Mouse (Mus musculus) midbrain, embryonic 12.5 days (tissue): ENCODE results near the gene 4930539E08Rik. TPM values are rescaled to one million over a fixed set of nuclear protein-coding genes. Genes with fewer than 3 reads are reported as not detected.
A peak's percentile ranks its signal among the peaks of the same experiment; 100 is the strongest.

Experiments used
- ATAC-seq: fragments of 200-750 bp; cut with Nextera tagmentation; 2 replicates; pipeline ENCODE4 v1.8.0; 2017; ENCODE audit warnings: low read depth, moderate TSS enrichment, moderate library complexity; ENCODE audit not compliant: low FRiP score
- H3K27ac ChIP-seq: fragments of 300-500 bp; sonication (generic); replicated peaks from 2 replicates; pipeline ENCODE4 v1.5.1; 2016; ENCODE audit warnings: mild to moderate bottlenecking
- H3K27me3 ChIP-seq: fragments of 300-500 bp; sonication (generic); 2 replicates; pipeline ENCODE4 v1.6.1; 2016; ENCODE audit warnings: mild to moderate bottlenecking
- H3K36me3 ChIP-seq: fragments of 300-500 bp; sonication (generic); 2 replicates; pipeline ENCODE4 v1.6.1; 2016
- H3K4me1 ChIP-seq: fragments of 300-500 bp; sonication (generic); 2 replicates; pipeline ENCODE4 v1.6.1; 2016
- H3K4me2 ChIP-seq: fragments of 300-500 bp; sonication (generic); replicated peaks from 2 replicates; pipeline ENCODE4 v1.6.1; 2016; ENCODE audit warnings: mild to moderate bottlenecking, moderate library complexity
- H3K4me3 ChIP-seq: fragments of 300-500 bp; sonication (generic); 2 replicates; pipeline ENCODE4 v1.5.1; 2016; ENCODE audit warnings: mild to moderate bottlenecking
- H3K9ac ChIP-seq: fragments of 300-500 bp; sonication (generic); replicated peaks from 2 replicates; pipeline ENCODE4 v1.6.1; 2016; ENCODE audit warnings: mild to moderate bottlenecking, moderate library complexity
- H3K9me3 ChIP-seq: fragments of 300-500 bp; sonication (generic); 2 replicates; pipeline ENCODE4 v1.6.1; 2016; ENCODE audit warnings: mild to moderate bottlenecking
- WGBS: fragments of 180-500 bp; shearing (Covaris S2); methylation state at CpG from one replicate; pipeline ENCODE4 v1.1.7; 2016; 5-methylcytosine and 5-hydroxymethylcytosine counted together
- polyA plus RNA-seq: library from polyadenylated mRNA; unstranded; fragments of >200 nt; fragmentation: Nextera tagmentation; extraction: Ambion mirVana; gene quantifications from 2 replicates; pipeline ENCODE4 v1.2.1, GENCODE M21; 2016

4930539E08Rik gene
- polyA plus RNA-seq, 1 experiment from 2014 or later = 0.15 TPM

DNA sequence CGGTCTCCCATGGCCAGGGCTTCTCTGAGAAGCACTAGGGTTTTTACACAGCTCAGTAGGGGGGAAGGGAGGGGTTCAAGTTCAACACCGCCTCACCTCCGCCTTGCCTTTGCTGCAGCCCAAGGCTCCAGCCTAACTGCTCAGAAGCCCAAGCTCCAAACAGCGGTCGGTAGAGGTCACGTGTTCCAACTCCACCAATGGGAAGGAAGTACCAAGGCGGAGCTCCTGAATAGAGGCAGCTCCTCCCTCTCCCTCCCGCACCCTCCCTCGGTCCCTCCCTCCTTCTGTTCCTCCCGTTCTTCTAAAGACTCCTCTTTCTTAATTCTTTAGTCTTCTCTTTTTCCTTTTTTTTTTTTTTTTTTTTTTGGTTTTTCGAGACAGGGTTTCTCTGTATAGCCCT is 27.0 kb upstream of the 4930539E08Rik start:
- no peaks in the 10 kb centered on the region for H3K4me1 ChIP-seq
- H3K4me3 ChIP-seq = no peak overlapping the region
- no peaks in the 10 kb centered on the region for H3K36me3 ChIP-seq
- 83% methylated on average over 10 of the region's 11 CpGs for WGBS
- H3K9ac ChIP-seq = no peak overlapping the region
- H3K9me3 ChIP-seq = peaks cover 1% of the 10 kb centered on the region; the same call in 1 of the 2 replicates
- H3K4me2 ChIP-seq = no peak overlapping the region
- no peak for ATAC-seq
- H3K27me3 ChIP-seq = no peaks in the 10 kb centered on the region
- no peak overlapping the region for H3K27ac ChIP-seq

DNA sequence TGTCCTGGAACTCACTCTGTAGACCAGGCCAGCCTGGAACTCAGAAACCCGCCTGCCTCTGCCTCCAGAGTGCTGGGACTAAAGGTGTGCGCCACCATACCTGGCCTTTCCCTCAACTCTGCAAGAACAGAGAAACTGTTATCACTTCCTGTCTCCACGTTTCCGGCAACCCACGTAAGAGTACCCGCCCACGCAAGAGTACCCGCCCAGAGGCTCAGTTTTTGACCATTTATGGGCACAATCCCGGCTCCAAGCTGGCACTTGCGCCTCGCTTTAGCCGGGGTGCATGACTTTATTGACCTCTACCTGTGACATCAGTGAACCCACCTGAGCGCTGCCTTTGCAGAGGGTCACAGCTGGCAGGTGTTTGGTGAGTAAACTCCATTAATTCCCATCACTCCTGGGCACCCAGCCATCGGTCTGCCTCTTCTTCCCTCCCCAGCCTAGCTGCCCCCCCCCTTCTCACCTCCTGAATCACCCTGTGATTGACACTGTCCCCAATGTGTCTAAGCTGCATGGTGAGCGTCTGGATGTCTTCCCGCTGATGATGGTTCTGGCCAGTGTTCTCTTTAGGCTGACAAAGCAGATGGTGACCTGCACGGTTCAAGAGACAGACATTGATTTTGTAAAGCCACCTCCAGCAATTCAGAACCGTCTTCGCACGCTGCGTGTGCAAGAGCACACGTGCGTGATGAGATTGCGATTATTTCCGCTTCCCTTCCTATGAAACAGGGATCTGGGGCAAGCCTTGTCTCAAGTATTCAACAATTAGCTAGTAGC is 25.8 kb upstream of the 4930539E08Rik start:
- H3K9me3 ChIP-seq = no peaks in the 10 kb centered on the region; the same call in 1 of the 2 replicates
- WGBS = 87% methylated on average over 25 of the region's 25 CpGs

DNA sequence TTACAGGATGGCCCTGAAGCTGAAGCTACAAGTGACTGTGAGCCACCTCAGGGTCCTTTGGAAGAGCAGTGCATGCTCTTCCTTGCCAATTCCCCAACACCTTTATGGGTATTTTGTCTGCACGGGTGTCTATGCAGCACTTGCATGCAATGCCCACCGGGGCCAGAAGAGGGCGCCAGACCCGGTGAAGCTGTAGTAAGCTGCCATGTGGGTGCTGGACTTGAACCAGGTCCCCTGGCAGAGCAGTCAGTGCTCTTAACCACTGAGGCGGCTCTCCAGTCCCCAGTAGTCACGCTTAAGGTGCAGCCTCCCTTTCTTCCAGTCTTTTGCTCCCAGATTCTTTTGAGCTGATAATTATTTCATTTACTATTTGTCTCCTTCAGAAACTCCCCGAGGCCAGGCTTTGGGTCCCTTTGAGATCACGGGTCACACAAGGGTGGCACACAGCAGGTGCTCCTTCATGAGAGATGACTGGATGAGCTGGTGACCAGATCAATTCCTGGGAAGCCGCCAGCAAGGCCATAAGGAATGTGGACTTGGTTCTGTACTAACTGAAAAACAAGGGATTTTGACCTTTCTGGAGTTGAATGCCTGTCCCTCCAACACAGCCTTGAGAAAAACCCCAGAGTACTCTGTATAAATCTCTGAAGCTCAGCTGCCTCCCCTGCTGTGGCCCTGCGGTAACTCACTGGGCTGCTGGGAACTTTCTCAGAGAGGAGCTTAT is 21.7 kb upstream of the 4930539E08Rik start:
- H3K4me2 ChIP-seq = no peak overlapping the region
- H3K27me3 ChIP-seq = no peaks in the 10 kb centered on the region
- no peaks in the 10 kb centered on the region for H3K4me1 ChIP-seq
- WGBS = 79% methylated on average over 10 of the region's 10 CpGs
- no peak overlapping the region for H3K27ac ChIP-seq
- H3K9me3 ChIP-seq = no peaks in the 10 kb centered on the region; the same call in 1 of the 2 replicates
- H3K36me3 ChIP-seq = no peaks in the 10 kb centered on the region
- H3K9ac ChIP-seq = no peak overlapping the region
- no peak overlapping the region for H3K4me3 ChIP-seq
- no peak for ATAC-seq

More for the DNA sequence above, 25.8 kb upstream of the 4930539E08Rik start:
- no peak for ATAC-seq
- H3K27me3 ChIP-seq = no peaks in the 10 kb centered on the region
- no peak overlapping the region for H3K4me2 ChIP-seq
- H3K4me3 ChIP-seq = no peak overlapping the region
- no peak overlapping the region for H3K27ac ChIP-seq
- H3K36me3 ChIP-seq = no peaks in the 10 kb centered on the region
- no peaks in the 10 kb centered on the region for H3K4me1 ChIP-seq
- no peak overlapping the region for H3K9ac ChIP-seq

DNA sequence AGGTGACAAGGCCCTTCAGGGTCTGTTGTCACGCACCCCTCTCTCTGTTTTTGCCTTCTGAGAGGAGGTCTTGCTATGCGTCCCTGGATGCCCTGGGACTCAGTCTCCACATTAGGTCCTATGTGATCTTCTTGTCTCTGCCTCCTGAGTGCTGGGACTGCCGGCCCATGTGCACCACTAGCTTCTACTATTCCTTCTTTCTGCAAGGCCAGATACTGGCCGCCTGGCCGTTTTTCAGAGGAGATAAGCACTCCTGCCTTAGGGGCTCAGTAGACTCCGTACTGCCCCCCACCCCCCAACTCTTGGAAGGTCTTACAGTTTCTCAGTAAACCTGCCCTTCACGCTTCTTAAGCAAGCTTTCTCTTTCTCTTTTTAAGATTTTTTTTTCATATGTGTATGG is 21.0 kb upstream of the 4930539E08Rik start:
- no peaks in the 10 kb centered on the region for H3K27me3 ChIP-seq
- no peak overlapping the region for H3K27ac ChIP-seq
- 91% methylated on average over 7 of the region's 7 CpGs for WGBS
- H3K9ac ChIP-seq = no peak overlapping the region
- H3K4me3 ChIP-seq = no peak overlapping the region
- no peaks in the 10 kb centered on the region for H3K4me1 ChIP-seq
- no peaks in the 10 kb centered on the region; the same call in 1 of the 2 replicates for H3K9me3 ChIP-seq
- no peak for ATAC-seq
- H3K4me2 ChIP-seq = no peak overlapping the region
- no peaks in the 10 kb centered on the region for H3K36me3 ChIP-seq

DNA sequence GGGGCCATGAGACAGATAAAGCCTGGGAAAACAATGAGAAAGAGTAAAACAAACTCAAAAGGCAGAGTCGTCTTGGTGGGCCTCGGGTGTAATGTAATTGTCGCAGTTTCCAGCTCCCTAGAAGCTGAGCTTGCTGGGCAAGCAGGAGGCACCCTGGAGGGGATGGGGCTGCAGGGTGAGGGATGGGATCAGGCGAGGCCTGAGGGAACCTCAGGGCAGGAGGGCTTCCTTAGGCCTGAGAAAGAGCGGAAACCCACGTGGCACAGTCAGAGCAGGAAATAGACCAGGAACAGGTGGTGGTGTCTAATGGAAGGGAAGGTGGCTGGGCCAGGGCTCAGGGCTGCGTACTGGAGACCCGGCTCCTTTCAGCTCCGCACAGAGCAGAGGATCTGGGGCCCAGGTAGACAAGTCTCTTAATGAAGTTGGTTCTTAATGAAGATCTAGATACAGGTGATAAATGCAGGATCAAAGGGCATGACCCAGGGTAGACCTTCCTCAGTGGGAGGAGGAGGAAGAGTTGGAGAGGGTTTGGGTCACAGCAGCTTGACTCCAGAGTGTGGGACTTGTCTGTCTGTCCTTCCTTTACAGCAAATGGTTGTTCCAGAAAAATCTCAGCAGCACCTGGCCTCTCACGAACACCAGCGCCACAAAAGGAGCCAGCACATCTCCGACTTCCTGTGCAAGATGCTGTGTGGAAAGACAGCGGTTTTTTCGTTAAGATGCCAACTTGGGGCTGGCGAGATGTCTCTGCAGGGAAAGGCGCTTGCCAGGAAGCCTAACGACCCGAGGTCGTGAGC is 19.2 kb upstream of the 4930539E08Rik start:
- Histone ChIP-seq H3K27ac (no peak overlapping the region), H3K4me3 (no peak overlapping the region), H3K9me3 (no peaks in the 10 kb centered on the region; the same call in 1 of the 2 replicates), H3K27me3 (no peaks in the 10 kb centered on the region), H3K4me1 (peaks cover 10% of the 10 kb centered on the region), H3K9ac (no peak overlapping the region), H3K4me2 (no peak overlapping the region), H3K36me3 (no peaks in the 10 kb centered on the region)
- ATAC-seq = no peak
- WGBS = 82% methylated on average over 19 of the region's 19 CpGs

DNA sequence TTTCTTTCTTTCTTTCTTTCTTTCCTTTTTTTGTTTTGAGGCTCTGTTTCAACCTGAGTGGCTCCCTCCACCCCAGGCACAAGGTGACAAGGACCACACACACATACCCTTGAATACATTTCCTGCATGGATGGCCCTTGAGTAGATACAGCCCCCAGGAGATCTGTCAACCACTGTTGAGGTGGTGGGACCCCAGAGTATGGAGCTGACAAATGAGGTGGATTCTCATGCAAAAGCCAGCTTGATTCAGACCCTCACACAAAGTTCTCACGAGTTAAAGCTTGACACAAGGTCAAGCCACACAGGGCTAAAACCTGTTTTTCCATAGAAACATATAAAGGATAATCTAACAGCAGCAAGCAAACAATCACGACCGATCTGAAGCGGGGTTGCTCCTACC is 17.1 kb upstream of the 4930539E08Rik start:
- Histone ChIP-seq H3K36me3 (no peaks in the 10 kb centered on the region), H3K27ac (no peak overlapping the region), H3K4me1 (peaks cover 10% of the 10 kb centered on the region), H3K4me2 (no peak overlapping the region), H3K4me3 (no peak overlapping the region), H3K27me3 (no peaks in the 10 kb centered on the region), H3K9me3 (no peaks in the 10 kb centered on the region; the same call in 1 of the 2 replicates), H3K9ac (no peak overlapping the region)
- ATAC-seq = no peak
- 88% methylated on average over 4 of the region's 4 CpGs for WGBS

DNA sequence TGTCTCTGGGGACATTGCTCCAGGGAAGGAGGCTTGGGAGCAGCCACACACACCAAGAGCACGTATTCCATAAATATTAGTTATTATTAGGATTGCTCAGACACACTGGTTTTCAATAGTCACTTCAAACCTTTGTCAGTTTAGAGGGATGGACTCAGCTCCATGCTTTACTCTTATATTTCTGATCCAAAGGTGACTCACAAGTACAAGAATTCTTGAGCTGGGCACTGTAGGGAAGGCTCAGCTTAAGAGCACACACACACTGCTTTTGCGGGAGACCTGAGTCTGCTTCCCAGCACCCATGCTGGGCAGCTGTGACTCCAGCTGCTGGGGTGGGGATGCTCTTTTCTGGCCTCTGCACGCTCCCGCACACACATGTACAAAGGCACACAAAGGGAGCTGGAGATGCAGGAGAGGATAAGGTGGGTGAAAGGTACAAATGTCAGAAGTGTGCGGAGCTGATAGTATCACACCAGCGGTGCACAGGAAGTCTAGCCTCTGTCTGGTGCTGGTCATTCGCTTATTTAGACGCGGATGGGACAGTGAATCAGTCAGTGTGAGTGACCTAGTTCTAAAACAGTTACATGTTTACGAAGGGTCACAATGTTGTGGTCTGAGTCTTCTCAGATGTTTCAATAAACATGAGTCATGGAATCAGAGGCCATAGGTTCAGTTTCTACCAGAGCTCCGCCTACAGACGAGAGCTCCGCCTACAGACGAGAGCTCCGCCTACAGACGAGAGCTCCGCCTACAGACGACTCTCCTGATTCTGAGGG is 16.5 kb upstream of the 4930539E08Rik start:
- Histone ChIP-seq H3K4me1 (peaks cover 10% of the 10 kb centered on the region), H3K27ac (no peak overlapping the region), H3K4me2 (no peak overlapping the region), H3K36me3 (no peaks in the 10 kb centered on the region), H3K27me3 (no peaks in the 10 kb centered on the region), H3K4me3 (no peak overlapping the region), H3K9me3 (no peaks in the 10 kb centered on the region), H3K9ac (no peak overlapping the region)
- WGBS = 90% methylated on average over 18 of the region's 18 CpGs
- no peak for ATAC-seq

DNA sequence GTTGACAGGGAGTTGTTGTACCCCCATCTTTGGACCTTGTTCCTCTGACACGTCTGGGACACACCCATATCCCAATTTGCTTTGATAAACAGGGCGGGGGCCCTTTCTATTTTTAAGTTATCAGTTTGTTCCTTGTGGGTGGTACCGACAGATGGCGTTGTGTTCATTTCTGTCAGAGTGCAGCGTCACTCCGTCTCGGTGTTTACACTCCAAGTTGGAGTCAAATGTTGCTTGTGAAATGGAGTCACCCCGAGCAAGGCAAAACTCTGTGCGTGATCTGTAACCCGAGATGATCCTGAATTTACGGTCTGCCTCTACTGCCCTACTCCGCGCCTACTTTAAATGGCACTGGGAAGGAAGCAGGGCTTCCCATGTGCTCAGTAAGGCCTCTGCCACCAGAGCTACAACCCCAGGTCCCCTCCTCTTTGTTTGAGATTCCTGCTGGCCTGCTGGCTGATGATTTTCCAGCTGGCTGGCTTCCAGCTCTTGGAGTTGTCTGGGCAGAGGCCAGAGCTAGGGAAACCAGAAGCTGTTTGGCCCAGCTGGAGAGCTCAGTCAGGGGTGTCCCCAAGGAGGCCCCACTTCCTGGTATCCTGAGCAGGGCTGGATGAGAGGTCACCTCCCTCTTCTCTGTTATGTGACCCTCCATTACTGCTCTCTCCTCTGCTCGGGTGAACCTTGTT is 15.4 kb upstream of the 4930539E08Rik start:
- H3K9me3 ChIP-seq = no peaks in the 10 kb centered on the region
- peak; percentile 56; the same call in 1 of the 2 replicates for ATAC-seq
- H3K36me3 ChIP-seq = no peaks in the 10 kb centered on the region
- H3K27ac ChIP-seq = peak overlapping the region; percentile 66
- H3K4me2 ChIP-seq = 0 out of 2 replicates have a peak overlapping the region, but pooled peaks have one; percentile 9
- H3K4me3 ChIP-seq = no peak overlapping the region
- H3K9ac ChIP-seq = no peak overlapping the region
- 30% methylated on average over 14 of the region's 14 CpGs for WGBS
- peaks cover 10% of the 10 kb centered on the region for H3K4me1 ChIP-seq
- H3K27me3 ChIP-seq = no peaks in the 10 kb centered on the region

DNA sequence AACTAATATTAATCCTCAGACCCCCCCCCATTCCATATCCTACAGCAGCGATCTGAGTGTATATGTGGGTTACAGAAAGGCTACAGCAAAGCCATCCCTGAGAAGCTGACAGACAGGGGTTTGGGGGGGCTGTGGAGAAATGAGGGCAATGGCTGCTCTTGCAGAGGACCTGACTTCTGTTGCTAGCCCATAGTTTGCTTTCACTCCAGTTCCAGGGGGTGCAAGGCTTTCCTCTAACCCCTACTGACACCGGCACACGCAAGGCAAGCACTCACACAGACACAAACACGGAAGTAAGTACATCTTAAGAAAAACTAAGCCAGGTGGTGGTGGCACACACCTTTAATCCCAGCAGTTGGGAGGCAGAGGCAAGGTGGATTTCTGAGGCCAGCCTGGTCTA is 14.2 kb upstream of the 4930539E08Rik start:
- Histone ChIP-seq H3K27ac (no peak overlapping the region), H3K4me3 (no peak overlapping the region)
- 85% methylated on average over 4 of the region's 4 CpGs for WGBS

DNA sequence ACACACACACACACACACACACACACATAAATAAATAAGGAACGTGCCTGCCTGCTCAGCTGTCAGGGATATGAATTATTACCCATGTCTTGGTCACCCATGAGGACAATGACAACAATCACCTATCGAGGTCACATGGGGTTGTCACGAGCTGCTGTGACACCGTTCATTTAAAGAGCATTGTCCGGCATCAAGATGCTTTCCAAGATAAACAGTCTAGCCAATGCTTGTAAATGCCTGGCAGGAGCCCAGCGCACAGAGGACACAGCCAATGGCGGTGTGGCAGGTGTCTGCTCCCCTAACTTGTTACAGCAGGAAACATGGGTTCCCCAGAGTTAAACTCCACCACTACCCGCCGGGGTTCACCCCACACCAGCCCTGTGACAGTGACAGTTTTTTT is 12.9 kb upstream of the 4930539E08Rik start:
- Histone ChIP-seq H3K4me2 (no peak overlapping the region), H3K27me3 (no peaks in the 10 kb centered on the region), H3K9me3 (no peaks in the 10 kb centered on the region), H3K4me1 (peaks cover 10% of the 10 kb centered on the region), H3K36me3 (no peaks in the 10 kb centered on the region), H3K27ac (no peak overlapping the region), H3K9ac (no peak overlapping the region), H3K4me3 (no peak overlapping the region)
- WGBS = 92% methylated on average over 9 of the region's 9 CpGs
- no peak for ATAC-seq

More for the DNA sequence above, 14.2 kb upstream of the 4930539E08Rik start:
- peaks cover 10% of the 10 kb centered on the region for H3K4me1 ChIP-seq
- H3K9ac ChIP-seq = no peak overlapping the region
- H3K27me3 ChIP-seq = no peaks in the 10 kb centered on the region
- H3K4me2 ChIP-seq = no peak overlapping the region
- H3K9me3 ChIP-seq = no peaks in the 10 kb centered on the region
- no peaks in the 10 kb centered on the region for H3K36me3 ChIP-seq
- ATAC-seq = no peak
